8 mouse cellular contexts compared by ENCODE assay signal in genomic region chr12:34906704-34907505, GRCm38 (mm10). TPM values are rescaled to one million over a fixed set of nuclear protein-coding genes. Genes with fewer than 3 reads are reported as not detected.
DNase-seq lines count a peak whose midpoint lies in the region; ATAC-seq and TF ChIP-seq lines count a peak whose summit lies in the region.

No protein-coding gene starts in this region.

- H3ac ChIP-seq in C2C12 (ENCODE audit: control insufficient read depth, insufficient read length, low read depth), result peak overlapping the region; percentile 63

- TF ChIP-seq POLR2A in testis, adult 2 months (IDR thresholded peaks at IDR 0.05; ENCODE audit: control insufficient read depth, low read depth, low read length), result no peak

- no peak overlapping the region for H3K4me3 ChIP-seq in C2C12 (ENCODE audit: insufficient read depth, poor library complexity, severe bottlenecking)
- peak overlapping the region; percentile 62 for H3K4me3 ChIP-seq in embryonic facial prominence, embryonic 11.5 days (ENCODE audit: low read depth, low read length)
- H3K4me3 ChIP-seq in midbrain, embryonic 13.5 days (replicated peaks), result peak overlapping the region; percentile 76
- peak overlapping the region; percentile 79 for H3K4me3 ChIP-seq in testis, adult 2 months (ENCODE audit: control insufficient read depth, low read depth, low read length)

- intact Hi-C loops in heart, postnatal 14 days (cut with DNase I), result loop anchor here (5.0 kb wide), 1 partner anchor 245 kb away; no protein-coding TSS in a partner anchor
- intact Hi-C loops in left cerebral cortex, postnatal 14 days (cut with DNase I), result loop anchor here (2.0 to 5.0 kb wide), 3 partner anchors 105 to 242 kb away; no protein-coding TSS in a partner anchor

- peak; percentile 11 for DNase-seq in ES-CJ7 (ENCODE audit: low read depth, low spot score)
- peak; percentile 69 for DNase-seq in embryonic facial prominence, embryonic 11.5 days (ENCODE audit: low spot score)
- peak; percentile 35 to 56 for DNase-seq in heart, postnatal 14 days
- peak; percentile 6 to 23 for DNase-seq in left cerebral cortex, postnatal 14 days (ENCODE audit: low spot score in 2 of 2)
- no peak for DNase-seq in c-Kit-positive CD71-positive TER-119-positive erythroid progenitor cells, embryonic 14.5 days (ENCODE audit: low spot score)

- H3K79me3 ChIP-seq in C2C12 (ENCODE audit: low read depth), result no peaks in the 10 kb centered on the region

- no peaks in the 10 kb centered on the region for H3K36me3 ChIP-seq in C2C12 (ENCODE audit: control insufficient read depth, insufficient read depth)
- H3K36me3 ChIP-seq in embryonic facial prominence, embryonic 11.5 days (replicated peaks; ENCODE audit: control insufficient read depth, insufficient read depth, low read depth, low read length), result no peaks in the 10 kb centered on the region
- H3K36me3 ChIP-seq in midbrain, embryonic 13.5 days, result no peaks in the 10 kb centered on the region
- no peaks in the 10 kb centered on the region for H3K36me3 ChIP-seq in testis, adult 2 months (ENCODE audit: control insufficient read depth, insufficient read depth, low read length)

- H3K9ac ChIP-seq in embryonic facial prominence, embryonic 11.5 days (replicated peaks; ENCODE audit: low read length), result peak overlapping the region; percentile 65
- peak overlapping the region; percentile 78 for H3K9ac ChIP-seq in midbrain, embryonic 13.5 days (replicated peaks)

- H3K9me3 ChIP-seq in embryonic facial prominence, embryonic 11.5 days (replicated peaks; ENCODE audit: control insufficient read depth, low read length), result no peaks in the 10 kb centered on the region
- no peaks in the 10 kb centered on the region for H3K9me3 ChIP-seq in midbrain, embryonic 13.5 days

- ATAC-seq in embryonic facial prominence, embryonic 11.5 days (replicated peaks; ENCODE audit: insufficient number of reproducible peaks, low FRiP score, low TSS enrichment, low read depth), result peak; percentile 95
- ATAC-seq in midbrain, embryonic 13.5 days, result peak; percentile 95

- WGBS in embryonic facial prominence, embryonic 11.5 days, result under 1% methylated on average over 76 of the region's 107 CpGs
- under 1% methylated on average over 77 of the region's 107 CpGs for WGBS in midbrain, embryonic 13.5 days

- H3K4me1 ChIP-seq in embryonic facial prominence, embryonic 11.5 days (ENCODE audit: control insufficient read depth, insufficient read depth, low read length), result no peaks in the 10 kb centered on the region
- H3K4me1 ChIP-seq in midbrain, embryonic 13.5 days (replicated peaks), result peaks cover 9% of the 10 kb centered on the region; the same call in 1 of the 2 replicates
- peaks cover 5% of the 10 kb centered on the region for H3K4me1 ChIP-seq in testis, adult 2 months (ENCODE audit: control insufficient read depth, insufficient read depth, low read length)

- H3K27me3 ChIP-seq in C2C12 (ENCODE audit: control insufficient read depth, insufficient read depth, insufficient read length), result peaks cover 11% of the 10 kb centered on the region
- peaks cover 4% of the 10 kb centered on the region for H3K27me3 ChIP-seq in embryonic facial prominence, embryonic 11.5 days (ENCODE audit: control insufficient read depth, insufficient read depth, low read length)
- peaks cover 25% of the 10 kb centered on the region for H3K27me3 ChIP-seq in midbrain, embryonic 13.5 days
- H3K27me3 ChIP-seq in testis, adult 2 months (ENCODE audit: control insufficient read depth, insufficient read depth, low read length), result no peaks in the 10 kb centered on the region

- no peaks in the 10 kb centered on the region for H3K79me2 ChIP-seq in C2C12 (ENCODE audit: control insufficient read depth, insufficient read depth)

- no peak overlapping the region for H3K27ac ChIP-seq in embryonic facial prominence, embryonic 11.5 days (replicated peaks; ENCODE audit: low read depth, low read length)
- peak overlapping the region; percentile 60; the same call in 1 of the 2 replicates for H3K27ac ChIP-seq in midbrain, embryonic 13.5 days
- no peak overlapping the region for H3K27ac ChIP-seq in testis, adult 2 months (ENCODE audit: control insufficient read depth, insufficient read depth, low read depth, low read length)

- TF ChIP-seq CTCF in C2C12 (IDR thresholded peaks at IDR 0.05; ENCODE audit: control insufficient read depth, insufficient read depth, insufficient read length), result no peak
- no peak for TF ChIP-seq CTCF in testis, adult 2 months (IDR thresholded peaks at IDR 0.05; ENCODE audit: control insufficient read depth, insufficient read depth, insufficient replicate concordance, low read depth, low read length)

- peak overlapping the region; percentile 81 for H3K4me2 ChIP-seq in embryonic facial prominence, embryonic 11.5 days (ENCODE audit: low read depth, low read length)
- H3K4me2 ChIP-seq in midbrain, embryonic 13.5 days (replicated peaks), result peak overlapping the region; percentile 86

TF ChIP-seq in C2C12, 6 proteins besides CTCF, POLR2A, EP300 and RAD21:
- TF ChIP-seq MYOG (IDR thresholded peaks at IDR 0.05; ENCODE audit: control insufficient read depth, extremely low read depth, insufficient read length) (no peak), CEBPB (IDR thresholded peaks at IDR 0.05; ENCODE audit: low read depth) (no peak), MYOD1 (IDR thresholded peaks at IDR 0.05; ENCODE audit: control insufficient read depth, insufficient read length, low read depth) (no peak)

RNA-seq across cellular contexts. Expression of gene Hdac9, which starts 10.0 kb away (rescaled TPM):
- polyA plus RNA-seq in C2C12 (2012; fragmentation: generic; extraction: Trizol), result 0.06 TPM
- polyA plus RNA-seq in embryonic facial prominence, embryonic 11.5 days (2014; fragmentation: Nextera tagmentation; extraction: Ambion mirVana), result 6.7 TPM in 2 replicates
- 10 to 100 TPM; 17.0 to 21.0 TPM for total RNA-seq in heart, postnatal 14 days (2021)
- 10 to 100 TPM; 58.3 to 62.2 TPM for total RNA-seq in left cerebral cortex, postnatal 14 days (2021)
- 10.5 and 11.9 TPM in 2 replicates for polyA plus RNA-seq in midbrain, embryonic 13.5 days (2015; fragmentation: Nextera tagmentation; extraction: Ambion mirVana)
- polyA plus RNA-seq in testis, adult 2 months (2012; rRNA removed), result 2.9 TPM in 2 replicates
